In the genomic region with DNA sequence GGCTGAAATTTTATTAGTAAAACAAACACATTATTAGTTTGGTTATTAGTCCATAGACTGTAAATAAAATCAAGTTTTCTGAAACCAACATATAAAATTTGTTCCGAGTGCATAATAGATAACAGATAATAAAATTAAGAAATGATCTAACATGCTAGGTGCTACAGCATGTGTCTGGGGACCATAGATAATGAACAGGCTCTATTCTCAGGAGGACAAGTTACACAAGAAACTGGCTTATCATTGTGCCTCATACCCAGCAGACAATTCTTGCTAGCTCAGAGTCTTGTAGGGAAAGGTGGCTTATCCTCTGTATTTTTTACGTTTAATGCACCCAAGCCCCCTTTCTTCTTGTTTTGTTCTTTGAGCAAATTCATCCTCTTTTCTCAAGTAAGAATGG, we compare ENCODE assay signal across 18 mouse cellular contexts.
DNase-seq lines count a peak whose midpoint lies in the region; ATAC-seq and TF ChIP-seq lines count a peak whose summit lies in the region.
"Had no signal": no experiment of that assay in that cellular context is flagged by ENCODE, and none has a peak within 500 bp of the region (broad histone marks: within the 10 kb centered on the region; RNA-seq: fewer than 3 reads in every experiment).

No protein-coding gene starts in this region.

- 25% methylated on average over 2 of the region's 2 CpGs for WGBS in liver, embryonic 15.5 days (ENCODE audit: insufficient replicate concordance)
- WGBS in thymus, adult 2 months, result 95% methylated on average over 2 of the region's 2 CpGs

- no peak for TF ChIP-seq POLR2A in thymus, adult 2 months (IDR thresholded peaks at IDR 0.05; ENCODE audit: control insufficient read depth, extremely low read depth, insufficient read depth, low read length, poor library complexity)

- H3K36me3 ChIP-seq in liver, embryonic 15.5 days (replicated peaks), result no peaks in the 10 kb centered on the region
- H3K36me3 ChIP-seq in thymus, adult 2 months (ENCODE audit: control insufficient read depth, insufficient read depth, low read length), result no peaks in the 10 kb centered on the region
- H3K36me3 ChIP-seq: embryonic facial prominence, embryonic 12.5 days; forebrain, embryonic 15.5 days; heart, embryonic 12.5 days; hindbrain, embryonic 10.5 days had no signal

- no peak overlapping the region for H3K9ac ChIP-seq in liver, embryonic 15.5 days
- H3K9ac ChIP-seq: embryonic facial prominence, embryonic 12.5 days; forebrain, embryonic 15.5 days; heart, embryonic 12.5 days; hindbrain, embryonic 14.5 days had no signal

- H3K27ac ChIP-seq in liver, embryonic 15.5 days (replicated peaks), result no peak overlapping the region
- no peak overlapping the region for H3K27ac ChIP-seq in thymus, adult 2 months (ENCODE audit: control insufficient read depth, insufficient read depth, low read length)
- H3K27ac ChIP-seq: embryonic facial prominence, embryonic 12.5 days; forebrain, embryonic 15.5 days; heart, adult 2 months; hindbrain, embryonic 10.5 days; hindbrain, embryonic 14.5 days had no signal

- H3K4me3 ChIP-seq in liver, embryonic 15.5 days (replicated peaks), result no peak overlapping the region
- H3K4me3 ChIP-seq in thymus, adult 2 months (ENCODE audit: control insufficient read depth, insufficient read depth, low read length), result no peak overlapping the region
- H3K4me3 ChIP-seq: embryonic facial prominence, embryonic 12.5 days; forebrain, embryonic 15.5 days; heart, adult 2 months; heart, embryonic 12.5 days; hindbrain, embryonic 10.5 days had no signal

- H3K4me2 ChIP-seq in liver, embryonic 15.5 days, result peak overlapping the region; percentile 8; the same call in 1 of the 2 replicates
- H3K4me2 ChIP-seq: embryonic facial prominence, embryonic 12.5 days; forebrain, embryonic 15.5 days; heart, embryonic 12.5 days; hindbrain, embryonic 14.5 days had no signal

- H3K4me1 ChIP-seq in liver, embryonic 15.5 days (replicated peaks), result peaks cover 8% of the 10 kb centered on the region
- H3K4me1 ChIP-seq in thymus, adult 2 months (replicated peaks; ENCODE audit: control insufficient read depth, insufficient read depth, low read length), result no peaks in the 10 kb centered on the region
- H3K4me1 ChIP-seq: embryonic facial prominence, embryonic 12.5 days; forebrain, embryonic 15.5 days; hindbrain, embryonic 10.5 days had no signal

- H3K27me3 ChIP-seq in liver, embryonic 15.5 days, result no peaks in the 10 kb centered on the region
- H3K27me3 ChIP-seq in thymus, adult 2 months (ENCODE audit: control insufficient read depth, insufficient read depth, low read length), result no peaks in the 10 kb centered on the region
- H3K27me3 ChIP-seq: embryonic facial prominence, embryonic 12.5 days; forebrain, embryonic 15.5 days; heart, embryonic 12.5 days had no signal

- peak; percentile 74; the same call in 1 of the 2 replicates for ATAC-seq in common myeloid progenitor, adult 5-6 weeks (replicated peaks; ENCODE audit: low read depth, poor library complexity, severe bottlenecking)
- ATAC-seq in liver, embryonic 15.5 days (ENCODE audit: insufficient read depth), result peak; percentile 84
- peak; percentile 99 for ATAC-seq in megakaryocyte-erythroid progenitor cell, adult 5-6 weeks (replicated peaks; ENCODE audit: low FRiP score, low TSS enrichment, poor library complexity, severe bottlenecking)
- ATAC-seq: forebrain, embryonic 15.5 days had no signal

- H3K9me3 ChIP-seq in liver, embryonic 15.5 days (replicated peaks), result no peaks in the 10 kb centered on the region
- H3K9me3 ChIP-seq: embryonic facial prominence, embryonic 12.5 days; forebrain, embryonic 15.5 days had no signal

- peak; percentile 71 for DNase-seq in MEL-GATA-1-ER (ENCODE audit: extremely low read depth, low read depth)
- DNase-seq in thymus, adult 2 months, result no peak
- DNase-seq in kidney, postnatal 25 days, result no peak
- no peak for DNase-seq in gastrocnemius, postnatal 4 days (ENCODE audit: low spot score in 2 of 2)
- DNase-seq: adrenal gland, postnatal 14 days; cerebellum, adult 11 months; cerebellum, adult 8-10 months; cerebellum, postnatal 14 days; gastrocnemius, postnatal 36 days; heart, adult 2 months had no signal

- no peak for TF ChIP-seq CTCF in thymus, adult 2 months (IDR thresholded peaks at IDR 0.05; ENCODE audit: borderline replicate concordance, control insufficient read depth, extremely low read depth, insufficient read depth, low read length, poor library complexity)
